Mouse (Mus musculus) layer of hippocampus, adult 18-20 months (tissue): Measurements from ENCODE around the gene C130026I21Rik. TPM values are rescaled to one million over a fixed set of nuclear protein-coding genes. Genes with fewer than 3 reads are reported as not detected.
"Not testable (repeated sequence)": the region's sequence is repeated elsewhere in the genome, so short reads cannot be mapped to it uniquely, and the experiment has no call there.

ENCODE experiments used
- DNase-seq, 2 experiments: peaks; one replicate each; pipeline ENCODE4 v3.0.0; 2022; ENCODE audit warnings: low spot score in 2 of 2
- total RNA-seq, 2 experiments: library from RNA; stranded (reverse); gene quantifications; 2 replicates each; pipeline ENCODE4 v1.2.3; 2021

Gene C130026I21Rik
- total RNA-seq, 2 experiments from 2014 or later: 0.50 to 0.86 TPM

GRCm38 (mm10) chr1:85133671-85134070, 136.7 kb downstream of the C130026I21Rik start:
- not testable (repeated sequence) for DNase-seq

GRCm38 (mm10) chr1:85121841-85122240, 148.5 kb downstream of the C130026I21Rik start:
- not testable (repeated sequence) for DNase-seq

DNA sequence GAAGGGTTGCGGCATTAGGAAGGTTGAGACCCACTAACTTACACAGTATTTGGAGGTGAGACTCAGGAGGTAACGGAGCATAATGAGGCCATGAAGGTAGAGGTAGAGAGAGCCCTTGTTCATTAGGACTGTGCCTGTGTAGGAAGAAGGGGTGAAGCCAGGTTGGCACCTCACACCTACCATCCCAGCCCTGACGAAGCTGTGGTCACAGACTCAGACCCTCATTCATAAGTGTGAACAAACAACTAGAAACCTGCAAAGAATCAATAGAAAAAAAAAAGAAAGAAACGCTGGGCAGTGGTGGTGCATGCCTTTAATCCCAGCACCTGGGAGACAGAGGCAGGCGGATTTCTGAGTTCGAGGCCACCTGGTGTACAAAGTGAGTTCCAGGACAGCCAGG, 152.0 kb downstream of the C130026I21Rik start:
- DNase-seq: not testable (repeated sequence)

DNA sequence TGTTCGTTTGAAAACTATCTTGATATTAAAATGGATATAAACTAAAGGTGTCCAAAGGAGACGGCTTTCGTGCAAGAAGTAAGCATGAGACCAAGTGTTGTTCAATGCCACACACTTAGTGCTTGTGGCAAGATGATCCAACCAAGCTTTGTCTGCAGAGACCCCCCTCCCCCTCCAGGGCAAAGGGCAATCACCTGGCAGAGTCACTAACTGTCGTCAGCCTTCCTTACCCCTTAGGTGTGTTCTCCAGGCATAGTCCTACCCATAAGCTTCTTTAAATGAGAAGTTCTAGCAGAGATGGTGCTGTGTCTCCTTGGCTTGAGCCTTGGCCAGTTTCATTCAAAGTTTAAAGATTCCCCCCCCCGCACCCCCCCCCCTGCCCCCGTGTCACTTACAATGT, 152.8 kb downstream of the C130026I21Rik start:
- not testable (repeated sequence) for DNase-seq

DNA sequence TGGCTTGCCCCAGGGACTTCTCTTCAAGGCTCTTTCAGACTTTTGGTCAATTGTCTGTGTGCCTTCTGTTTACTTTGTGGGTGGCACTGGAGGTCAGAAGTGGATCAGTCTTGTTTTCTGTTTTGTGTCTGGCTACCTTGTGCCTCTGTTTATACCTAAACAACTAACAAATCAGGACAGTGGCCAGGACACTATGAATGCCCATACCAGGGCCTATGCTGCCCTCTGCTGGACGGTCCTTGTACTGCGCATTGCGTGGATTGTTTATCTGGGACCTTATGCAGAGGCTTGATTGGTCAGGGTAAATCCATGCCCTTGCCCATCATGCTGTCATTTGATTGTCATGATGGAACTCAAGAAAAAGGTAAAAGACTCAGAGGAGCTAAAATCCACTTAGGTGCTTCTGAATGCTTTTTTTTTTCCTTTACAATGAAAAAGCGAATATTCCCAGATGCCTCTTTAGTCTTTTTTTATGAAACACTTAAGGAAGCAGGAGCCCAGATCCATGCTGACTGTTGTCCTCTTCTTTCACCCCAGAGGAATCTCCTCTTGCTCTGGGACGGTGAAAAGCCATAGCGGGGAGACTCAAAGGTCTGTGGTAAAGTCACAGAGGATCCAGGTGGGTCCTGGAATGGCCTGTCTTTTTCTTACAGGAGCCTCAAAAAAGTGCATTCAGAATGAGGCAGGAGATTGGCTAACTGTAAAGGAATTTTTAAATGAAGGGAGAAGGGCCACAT, 155.5 kb downstream of the C130026I21Rik start:
- DNase-seq: peak in 1 of 2 experiments; percentile 79

GRCm38 (mm10) chr1:85114078-85114477, 156.3 kb downstream of the C130026I21Rik start:
- DNase-seq: not testable (repeated sequence)

DNA sequence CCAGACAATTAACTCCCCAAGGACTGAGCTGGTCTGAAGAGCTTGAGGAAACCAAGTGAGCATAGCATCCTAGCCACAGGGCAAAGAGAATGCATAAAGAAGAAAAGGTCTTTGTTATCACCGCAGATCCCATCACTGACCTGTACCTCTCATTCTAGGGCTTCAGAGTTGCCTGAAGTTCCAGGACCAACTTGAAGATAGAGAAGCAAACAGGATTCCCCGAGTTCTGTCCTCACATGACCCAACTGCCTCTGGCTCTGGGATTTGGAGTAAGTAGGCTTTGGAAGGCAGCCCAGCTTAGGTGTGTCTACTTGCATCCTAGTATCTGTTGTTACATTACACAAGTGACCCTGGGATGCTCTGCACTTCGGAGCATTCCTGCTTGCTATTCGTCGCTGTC, 157.5 kb downstream of the C130026I21Rik start:
- not testable (repeated sequence) for DNase-seq

GRCm38 (mm10) chr1:85112266-85112665, 158.1 kb downstream of the C130026I21Rik start:
- DNase-seq: not testable (repeated sequence)

- not testable (repeated sequence) for DNase-seq
Observed at GRCm38 (mm10) chr1:85111572-85111971, 158.8 kb downstream of the C130026I21Rik start.

GRCm38 (mm10) chr1:85110876-85111275, 159.5 kb downstream of the C130026I21Rik start:
- not testable (repeated sequence) for DNase-seq

DNA sequence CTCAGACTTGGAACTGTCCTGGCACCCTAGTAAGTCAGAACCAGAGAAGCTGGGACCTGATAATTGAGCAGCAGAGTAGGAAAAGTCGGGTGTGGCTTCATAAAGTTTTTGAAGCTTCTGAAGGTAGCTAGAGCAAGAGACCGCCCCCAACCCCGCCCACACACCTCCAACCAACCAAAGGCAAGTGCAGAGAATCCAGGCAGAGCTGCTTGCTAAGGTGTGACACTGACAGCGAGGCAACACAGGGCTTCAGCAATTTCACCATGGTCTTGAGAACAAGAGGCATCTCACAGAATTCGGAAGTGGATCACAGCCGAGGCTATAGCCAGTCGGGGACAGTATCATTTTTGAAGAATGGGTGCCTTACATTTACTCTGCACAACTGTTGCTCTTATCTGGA, 160.6 kb downstream of the C130026I21Rik start, which contains the start of gene A530032D15Rik:
TSS of gene A530032D15Rik (minus strand) at position 101 of the 400 bp plus-strand sequence.
- DNase-seq: not testable (repeated sequence)

DNA sequence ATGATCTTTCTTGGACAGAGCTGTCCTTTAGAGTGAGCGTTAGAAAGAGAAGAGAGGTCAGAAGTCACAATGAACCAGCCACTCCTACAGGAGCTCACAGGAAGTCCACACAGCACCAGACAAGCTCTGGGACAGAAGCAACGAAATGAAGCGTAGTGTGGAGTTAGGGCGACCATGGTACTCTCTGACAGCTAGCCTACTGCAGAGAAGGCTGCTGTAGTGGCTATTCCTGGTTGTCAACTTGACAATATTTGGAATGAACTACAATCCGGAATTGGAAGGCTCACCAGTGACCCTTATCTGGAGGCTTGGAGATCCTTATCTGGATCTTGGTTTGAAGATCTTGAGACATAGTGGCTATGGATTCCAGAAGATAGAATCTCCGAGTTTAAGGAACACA, 164.4 kb downstream of the C130026I21Rik start:
- not testable (repeated sequence) for DNase-seq

GRCm38 (mm10) chr1:85105336-85105735, 165.0 kb downstream of the C130026I21Rik start:
- DNase-seq: not testable (repeated sequence)

GRCm38 (mm10) chr1:85101754-85102153, 168.6 kb downstream of the C130026I21Rik start:
- DNase-seq: not testable (repeated sequence)

- DNase-seq: not testable (repeated sequence)
Observed at GRCm38 (mm10) chr1:85099864-85100263, 170.5 kb downstream of the C130026I21Rik start, which contains the start of gene Gm10553. TSS of gene Gm10553 (plus strand) at chr1:85100164.

- not testable (repeated sequence) for DNase-seq
Observed at GRCm38 (mm10) chr1:85099081-85099480, 171.3 kb downstream of the C130026I21Rik start.

DNA sequence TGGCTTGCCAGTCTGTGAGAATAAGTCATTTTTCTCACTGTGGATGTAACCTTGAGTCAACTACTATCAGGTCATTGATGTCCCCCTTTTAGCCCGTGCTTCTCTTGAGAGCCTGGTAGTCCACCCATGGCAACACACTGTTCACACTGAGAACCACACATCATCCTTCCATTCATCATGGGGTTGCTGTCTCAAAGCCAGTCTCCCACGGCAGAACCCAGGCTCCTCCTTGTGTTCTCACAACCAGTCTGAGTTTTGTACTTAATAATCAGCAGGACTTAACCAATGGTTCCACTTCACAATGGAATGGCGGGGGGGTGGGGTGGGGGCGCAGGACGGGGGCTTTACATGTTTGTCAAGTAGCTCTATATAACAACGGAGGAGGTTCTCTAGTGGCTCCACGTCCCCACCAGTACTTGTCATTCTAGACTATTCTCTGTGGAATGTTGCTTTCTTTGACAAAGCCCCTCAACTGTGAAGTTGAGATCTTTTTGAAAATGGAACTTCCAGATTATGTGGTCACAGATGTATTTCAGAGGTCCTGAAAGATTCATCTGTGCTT, 177.3 kb downstream of the C130026I21Rik start:
- not testable (repeated sequence) for DNase-seq

GRCm38 (mm10) chr1:85092169-85092568, 178.2 kb downstream of the C130026I21Rik start:
- not testable (repeated sequence) for DNase-seq

DNA sequence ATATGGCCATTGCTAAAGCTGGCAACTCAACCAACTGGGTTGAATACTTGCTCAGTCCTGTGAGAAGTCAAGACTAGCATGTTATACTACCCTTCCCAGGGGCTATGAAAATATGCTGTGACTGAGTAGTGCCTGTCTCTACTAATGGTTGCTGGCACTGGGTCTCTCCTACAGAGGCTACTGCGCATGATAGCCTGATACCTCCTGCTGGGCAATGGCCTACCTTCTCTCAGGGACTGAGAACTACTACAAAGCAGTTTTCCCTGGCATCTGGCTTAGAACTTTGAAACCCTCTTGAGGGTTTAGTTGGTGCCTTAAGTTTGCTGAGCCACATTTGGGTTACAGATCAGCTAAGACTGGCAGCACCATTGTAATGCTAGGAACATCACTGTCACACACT, 184.2 kb downstream of the C130026I21Rik start:
- DNase-seq: not testable (repeated sequence)

- DNase-seq: not testable (repeated sequence)
Observed at GRCm38 (mm10) chr1:85084803-85085202, 185.6 kb downstream of the C130026I21Rik start.

DNA sequence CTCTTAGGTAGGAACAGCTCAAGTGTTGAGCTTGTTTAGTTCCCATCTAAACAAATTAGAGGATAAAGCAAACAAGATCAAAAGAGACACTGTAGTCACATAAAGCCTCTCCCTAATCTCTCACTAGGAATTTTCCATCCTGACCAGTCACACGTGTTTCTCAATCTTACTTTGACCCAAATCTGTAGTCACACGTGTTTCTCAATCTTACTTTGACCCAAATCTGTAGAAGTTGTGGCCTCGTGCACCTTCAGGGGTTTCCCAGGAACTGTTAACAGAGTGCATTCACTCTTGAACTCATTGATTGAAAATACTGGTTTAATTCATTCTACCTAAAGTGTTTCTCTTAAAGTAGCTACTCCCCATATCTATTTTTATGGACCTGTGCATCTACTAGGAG, 197.3 kb downstream of the C130026I21Rik start:
- DNase-seq: not testable (repeated sequence)

- DNase-seq: not testable (repeated sequence)
Observed at GRCm38 (mm10) chr1:85071690-85072089, 198.7 kb downstream of the C130026I21Rik start.
